Mouse (Mus musculus) yolk sac, embryonic 10.5 days (tissue): Measurements from ENCODE around the gene Wdr62.
"Not testable (repeated sequence)": the region's sequence is repeated elsewhere in the genome, so short reads cannot be mapped to it uniquely, and the experiment has no call there.

Experiments used
- DNase-seq: peaks from one replicate; pipeline ENCODE4 v3.0.0-alpha.2; 2017; ENCODE audit warnings: low spot score

The Wdr62 gene

DNA sequence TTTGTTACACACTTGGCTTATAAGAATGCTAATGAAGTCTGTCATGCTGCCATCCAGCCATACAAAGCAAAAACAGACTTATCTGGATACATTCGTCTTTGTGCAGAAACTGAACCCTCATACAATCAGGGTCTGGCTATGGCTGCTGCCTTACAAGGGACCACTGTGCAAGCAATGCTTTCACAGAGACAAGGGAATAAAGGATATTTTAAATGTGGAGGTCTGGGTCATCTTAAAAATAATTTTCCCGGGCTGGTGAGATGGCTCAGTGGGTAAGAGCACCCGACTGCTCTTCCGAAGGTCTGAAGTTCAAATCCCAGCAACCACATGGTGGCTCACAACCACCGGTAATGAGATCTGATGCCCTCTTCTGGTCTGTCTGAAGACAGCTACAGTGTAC lies 73.9 kb downstream of the Wdr62 start:
- DNase-seq = not testable (repeated sequence)

DNA sequence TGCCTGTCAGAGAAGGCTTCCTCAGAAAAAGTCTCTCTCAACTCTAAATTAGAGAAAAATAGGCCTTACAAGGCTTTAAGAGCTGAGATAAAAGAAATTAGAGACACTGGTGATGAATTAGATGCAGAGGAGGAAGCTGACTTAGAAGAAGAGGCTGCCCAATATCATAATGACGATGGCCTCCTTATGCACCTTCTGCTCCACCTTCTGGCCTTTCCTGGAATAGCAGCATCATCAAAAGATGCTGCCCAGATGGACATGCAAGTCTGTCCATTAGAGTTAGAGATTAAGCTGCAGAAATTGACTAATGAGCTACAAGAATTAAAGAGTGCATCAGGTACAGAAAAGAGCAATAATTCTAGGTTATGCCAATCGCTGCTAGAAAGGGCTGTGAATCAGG lies 74.8 kb downstream of the Wdr62 start:
- no peak for DNase-seq

- no peak for DNase-seq
Measured at GRCm38 (mm10) chr7:30204380-30204779, 75.8 kb downstream of the Wdr62 start.

GRCm38 (mm10) chr7:30202895-30203690 lies 77.1 kb downstream of the Wdr62 start:
- DNase-seq = no peak

DNA sequence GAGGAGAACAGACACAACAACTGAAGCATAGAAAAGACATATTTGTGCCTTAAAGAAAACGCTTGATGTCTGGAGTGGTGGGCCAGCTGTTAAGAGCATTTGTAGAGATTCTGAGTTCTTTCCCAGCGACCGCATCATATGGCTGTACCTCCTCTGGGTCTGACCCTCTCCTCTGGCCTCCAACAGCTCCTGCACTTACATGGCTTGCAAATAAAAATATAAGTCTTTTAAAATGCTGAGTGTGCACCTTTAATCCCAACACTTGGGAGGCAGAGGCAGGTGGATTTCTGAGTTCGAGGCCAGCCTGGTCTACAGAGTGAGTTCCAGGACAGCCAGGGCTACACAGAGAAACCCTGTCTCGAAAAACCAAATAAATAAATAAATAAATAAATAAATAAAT lies 79.6 kb downstream of the Wdr62 start:
- DNase-seq = not testable (repeated sequence)

DNA sequence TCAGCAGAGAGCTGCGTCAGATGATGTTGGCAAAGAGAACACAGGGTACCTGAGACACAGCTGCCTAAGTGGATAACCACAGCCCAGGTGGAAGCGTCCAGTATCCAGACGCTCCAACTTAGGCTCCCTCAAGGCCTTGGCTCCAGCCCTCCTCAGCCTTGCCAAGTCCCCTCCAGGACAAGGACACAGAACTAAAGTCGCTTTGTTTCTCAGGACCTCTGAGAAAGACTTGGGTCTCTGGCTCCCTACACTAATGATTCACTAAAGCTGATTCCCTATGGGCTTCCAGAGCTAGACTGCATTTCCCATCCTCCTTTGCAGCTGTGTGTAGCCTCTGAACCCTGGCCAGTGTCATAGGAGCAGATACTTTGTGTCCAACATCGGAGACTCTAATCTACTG lies 80.0 kb downstream of the Wdr62 start:
- no peak for DNase-seq

- no peak for DNase-seq
Measured at GRCm38 (mm10) chr7:30199498-30200139, 80.6 kb downstream of the Wdr62 start.

- peak; percentile 69 for DNase-seq
Measured at GRCm38 (mm10) chr7:30198481-30198971, 81.7 kb downstream of the Wdr62 start, which contains the start of gene Capns1. Gene Capns1, minus strand, starts transcription at chr7:30198811.

DNA sequence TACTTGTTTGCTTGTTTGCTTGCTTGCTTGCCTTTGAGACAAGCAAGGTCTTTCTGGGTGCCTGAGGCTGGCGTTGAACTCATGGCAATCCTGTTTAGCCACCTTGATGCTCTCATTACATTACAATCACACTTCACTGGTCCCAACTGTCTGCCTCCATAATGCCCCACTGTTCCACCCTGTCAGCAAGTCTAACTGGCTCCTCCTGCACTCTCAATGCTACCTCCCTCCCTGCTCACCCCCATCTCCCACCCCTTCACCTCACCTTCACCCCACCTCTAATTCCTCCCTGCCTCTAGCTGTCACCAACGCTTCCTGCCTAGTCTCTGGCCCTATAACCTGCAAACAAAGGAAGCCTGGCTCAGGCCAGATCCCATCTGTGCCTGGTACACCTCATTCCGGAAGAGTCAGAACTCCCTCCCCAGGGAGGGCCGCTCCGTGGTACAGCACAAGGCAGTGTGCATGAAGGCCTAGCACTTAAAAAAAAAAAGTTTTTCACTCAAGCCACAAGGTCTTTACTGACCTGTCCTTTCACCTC lies 82.6 kb downstream of the Wdr62 start:
- DNase-seq = no peak

DNA sequence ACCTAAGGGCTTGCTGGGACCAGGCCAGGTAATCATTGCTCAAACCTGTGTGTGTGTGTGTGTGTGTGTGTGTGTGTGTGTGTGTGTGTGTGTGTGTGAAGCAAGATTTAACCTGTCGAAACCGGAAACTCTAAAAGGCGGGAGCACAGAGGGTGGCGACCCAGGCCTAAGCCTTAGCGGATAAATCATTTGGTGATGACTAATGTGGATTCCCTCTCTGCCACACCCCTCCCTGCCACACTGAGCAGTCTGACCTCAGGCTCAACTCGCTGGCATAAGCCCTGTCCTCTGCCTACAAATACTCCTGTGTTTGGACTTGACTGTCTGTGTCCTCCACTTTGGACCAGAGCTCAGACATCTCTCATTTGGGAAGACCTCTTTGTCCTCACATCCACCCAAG lies 84.0 kb downstream of the Wdr62 start:
- no peak for DNase-seq

DNA sequence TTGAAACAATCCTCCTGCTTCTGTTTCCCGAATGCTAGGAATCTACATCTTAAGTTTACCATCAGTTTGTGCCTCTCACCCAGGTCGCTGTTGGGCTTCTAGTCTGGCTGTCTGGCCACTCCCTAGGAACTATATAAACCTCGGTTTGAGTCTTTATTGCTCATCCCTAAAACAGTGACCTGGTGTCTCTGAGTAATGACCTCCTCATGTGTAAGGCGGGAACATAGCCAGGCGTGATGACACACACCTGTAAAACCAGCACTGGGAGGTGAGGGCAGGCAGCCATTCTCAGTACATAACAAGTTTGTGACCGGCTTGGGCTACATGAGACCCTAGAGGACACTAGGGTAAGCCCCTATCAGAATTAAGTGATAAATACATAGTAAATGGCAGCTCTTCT lies 84.8 kb downstream of the Wdr62 start:
- no peak for DNase-seq

DNA sequence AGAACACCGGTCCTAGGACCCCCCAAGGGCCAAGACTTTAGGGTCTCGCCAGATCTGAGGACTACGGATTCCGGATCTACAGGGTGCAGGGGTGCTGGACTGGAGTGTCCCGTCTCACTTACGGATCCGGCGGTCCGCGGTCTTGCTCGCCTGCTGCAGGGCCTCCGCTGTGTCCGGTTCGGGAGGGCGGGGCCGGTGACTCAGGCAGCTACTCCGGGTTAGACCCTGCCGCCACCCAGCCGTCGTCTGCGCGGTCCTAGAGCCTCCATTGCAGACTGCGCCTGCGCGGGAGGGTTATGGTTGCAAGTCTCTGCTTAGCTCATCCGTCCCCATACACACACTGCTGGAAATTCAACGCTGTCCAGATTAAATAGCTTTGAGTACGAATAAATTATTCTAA lies 85.3 kb downstream of the Wdr62 start:
- DNase-seq = peak; percentile 95

DNA sequence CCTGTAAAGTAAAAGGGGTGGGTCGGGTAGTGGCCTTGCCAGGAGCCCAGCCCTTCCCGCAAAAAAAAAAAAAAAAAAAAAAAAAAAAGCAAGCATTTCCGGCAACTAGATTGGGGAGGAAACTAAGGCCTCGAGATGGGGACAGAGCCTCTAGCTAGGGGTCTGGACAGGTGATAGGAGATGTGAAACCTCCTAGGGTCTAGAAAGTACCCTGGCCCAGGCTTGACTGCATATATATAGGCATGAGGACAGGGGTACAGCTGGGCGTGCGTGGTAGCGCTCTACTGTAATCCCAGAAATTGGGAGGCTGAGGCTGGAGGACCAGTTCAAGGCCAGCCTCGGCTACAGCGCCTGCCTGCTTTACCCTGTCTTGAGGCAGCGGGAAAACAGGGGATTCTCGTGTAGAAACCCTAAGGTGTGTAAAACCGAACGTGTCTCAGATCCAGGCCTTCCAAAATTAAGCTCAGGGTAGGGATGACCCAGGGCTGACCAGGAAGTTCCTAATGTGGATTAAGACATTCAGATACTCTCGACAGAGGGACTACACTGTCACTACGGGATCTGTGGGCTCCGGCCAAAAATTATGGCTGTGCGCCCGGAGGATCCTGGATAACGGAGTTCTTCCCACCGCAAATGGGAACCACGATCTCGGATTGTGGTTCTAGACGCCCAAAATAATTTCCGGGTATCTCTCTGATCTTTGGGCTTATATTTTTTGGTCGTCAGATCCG lies 86.0 kb downstream of the Wdr62 start:
- peak; percentile 31 for DNase-seq

DNA sequence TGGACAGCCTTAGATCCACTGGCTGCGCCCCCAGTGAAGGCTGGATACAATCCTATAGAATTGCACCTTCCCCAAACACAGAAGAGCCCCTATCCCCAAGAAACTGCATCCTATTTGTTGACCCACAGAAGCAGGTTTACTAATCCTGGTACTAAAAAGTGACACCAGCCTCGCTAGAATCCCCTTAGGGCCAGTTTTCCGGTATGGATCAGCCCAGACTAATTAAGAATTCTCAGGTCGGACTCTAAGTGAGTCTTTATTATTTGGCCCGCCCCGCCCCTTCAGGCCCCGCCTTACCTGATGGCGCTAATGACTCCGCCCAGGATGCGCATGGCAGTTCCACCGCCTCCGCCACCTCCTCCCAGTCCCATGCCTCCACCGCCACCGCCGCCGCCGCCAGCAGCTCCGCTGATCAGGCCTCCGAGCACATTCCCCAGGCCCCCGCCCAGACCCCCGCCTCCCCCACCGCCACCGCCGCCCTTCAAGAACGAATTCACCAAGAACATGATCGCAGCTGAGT lies 86.6 kb downstream of the Wdr62 start:
- DNase-seq = peak; percentile 89

GRCm38 (mm10) chr7:30193013-30193412 lies 87.2 kb downstream of the Wdr62 start:
- no peak for DNase-seq

DNA sequence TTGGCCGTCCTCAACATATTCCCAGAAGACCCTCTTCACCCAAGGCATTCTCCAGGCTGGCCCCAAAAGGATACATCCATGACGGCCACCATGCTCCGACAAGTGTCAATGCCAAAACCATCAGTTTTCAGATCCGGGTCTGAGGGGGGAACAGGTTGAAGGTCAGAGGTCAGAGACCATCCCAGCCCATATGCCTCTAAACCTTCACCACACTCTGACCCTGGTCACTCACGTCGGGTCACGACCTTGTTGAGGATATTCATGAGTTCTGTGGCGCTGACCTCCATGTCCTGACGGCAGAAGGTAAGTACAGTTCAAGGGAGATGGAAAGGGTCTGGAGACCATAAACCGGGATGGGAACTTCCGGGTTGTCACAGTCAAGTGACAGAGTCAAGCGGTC lies 88.1 kb downstream of the Wdr62 start:
- no peak for DNase-seq
